Mouse (Mus musculus): Measurements from ENCODE around the gene Abcb8.

DNA sequence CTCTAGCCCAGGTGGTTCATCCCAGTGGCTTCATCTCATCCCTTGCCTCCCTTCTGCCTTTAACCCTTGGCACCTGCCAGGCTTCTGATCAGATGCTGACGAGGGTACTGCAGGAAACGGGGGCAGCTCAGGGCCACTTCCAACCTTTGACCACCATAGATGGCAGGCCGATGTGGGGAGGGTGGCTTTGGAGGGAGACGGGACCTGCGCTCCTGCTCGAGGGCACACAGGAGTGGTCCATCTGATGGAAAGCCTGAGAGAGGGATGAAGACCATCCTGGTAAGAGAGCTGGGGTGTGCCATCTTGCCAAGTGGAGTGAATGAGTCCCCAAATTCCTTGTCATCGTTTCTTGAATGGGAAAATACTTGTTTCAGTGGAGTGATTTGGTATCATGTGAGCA is 49.7 kb downstream of the Abcb8 start:
- no peak for TF ChIP-seq CTCF (IDR thresholded peaks at IDR 0.05; ENCODE audit: low read depth, low read length)
- TF ChIP-seq POLR2A (IDR thresholded peaks at IDR 0.05; ENCODE audit: borderline replicate concordance, low read depth, low read length) = no peak

Measured in bone marrow macrophage, adult 2 months (primary cell).